Mouse (Mus musculus) T-helper 2 cell (primary cell): ENCODE measurements around the gene C1ql1.

Experiments used
- in situ Hi-C: fragments of 300-600 bp; cut with MboI, MseI; formaldehyde crosslinking; loops from one replicate; pipeline ENCODE4 v1.15.1; 2025; ENCODE audit warnings: high pct_unique_total_duplicates

Gene C1ql1

DNA sequence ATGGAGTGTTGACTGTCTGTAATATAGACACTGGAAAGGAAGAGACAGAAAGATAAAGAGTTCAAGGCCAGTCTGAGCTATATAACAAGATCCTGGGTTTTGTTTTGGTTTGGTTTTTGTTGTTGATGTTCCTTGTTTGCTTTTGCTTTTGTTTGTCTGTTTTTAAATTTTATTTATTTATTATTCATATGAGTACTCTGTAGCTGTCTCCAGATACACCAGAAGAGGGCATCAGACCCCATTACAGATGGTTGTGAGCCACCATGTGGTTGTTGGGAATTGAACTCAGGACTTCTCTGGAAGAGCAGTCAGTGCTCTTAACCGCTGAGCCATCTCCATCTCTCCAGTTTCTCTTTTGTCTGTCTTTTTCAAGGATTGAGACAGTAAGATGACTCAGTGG, 12.4 kb upstream of the C1ql1 start:
- in situ Hi-C loops, result no loop called here

DNA sequence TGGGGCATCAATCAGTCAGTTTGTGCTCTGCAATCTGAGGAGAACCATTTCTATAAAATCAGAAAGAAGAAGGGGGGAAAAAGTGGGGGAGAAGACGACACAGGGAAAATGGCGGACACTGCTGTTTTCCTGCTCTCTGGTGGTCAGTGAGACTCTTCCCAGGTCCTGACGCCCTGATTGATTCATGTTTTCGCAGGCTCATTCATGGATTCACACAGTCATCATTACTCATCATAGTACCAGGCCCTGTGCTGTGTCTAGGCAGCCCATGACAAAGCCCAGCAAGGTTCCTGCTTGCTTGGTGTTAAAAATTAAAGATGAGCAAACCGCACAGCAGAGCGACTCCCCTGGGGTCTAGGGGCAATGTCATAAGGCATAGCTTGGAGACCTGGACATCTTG, 11.9 kb upstream of the C1ql1 start:
- in situ Hi-C loops, result no loop called here

DNA sequence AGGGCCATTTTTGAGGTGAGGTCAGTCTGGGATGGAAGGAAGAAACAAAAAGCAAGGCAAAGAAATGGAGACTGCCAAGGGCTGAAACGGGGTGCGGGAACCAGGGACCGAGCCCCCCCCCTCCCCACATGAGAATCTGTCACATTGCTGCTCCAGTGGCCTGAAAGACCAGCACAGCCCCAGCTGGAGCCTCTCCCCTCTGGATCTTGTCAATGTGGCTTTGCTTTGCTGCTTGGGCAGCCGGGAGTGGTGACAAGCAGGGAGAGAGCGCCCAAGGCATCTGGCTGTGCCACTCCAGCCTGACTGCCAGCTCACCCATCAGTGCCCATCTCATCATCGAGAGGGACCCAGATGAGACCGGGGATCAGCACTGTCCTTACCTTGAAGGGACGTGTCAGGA, 11.2 kb upstream of the C1ql1 start:
- in situ Hi-C loops, result no loop called here

DNA sequence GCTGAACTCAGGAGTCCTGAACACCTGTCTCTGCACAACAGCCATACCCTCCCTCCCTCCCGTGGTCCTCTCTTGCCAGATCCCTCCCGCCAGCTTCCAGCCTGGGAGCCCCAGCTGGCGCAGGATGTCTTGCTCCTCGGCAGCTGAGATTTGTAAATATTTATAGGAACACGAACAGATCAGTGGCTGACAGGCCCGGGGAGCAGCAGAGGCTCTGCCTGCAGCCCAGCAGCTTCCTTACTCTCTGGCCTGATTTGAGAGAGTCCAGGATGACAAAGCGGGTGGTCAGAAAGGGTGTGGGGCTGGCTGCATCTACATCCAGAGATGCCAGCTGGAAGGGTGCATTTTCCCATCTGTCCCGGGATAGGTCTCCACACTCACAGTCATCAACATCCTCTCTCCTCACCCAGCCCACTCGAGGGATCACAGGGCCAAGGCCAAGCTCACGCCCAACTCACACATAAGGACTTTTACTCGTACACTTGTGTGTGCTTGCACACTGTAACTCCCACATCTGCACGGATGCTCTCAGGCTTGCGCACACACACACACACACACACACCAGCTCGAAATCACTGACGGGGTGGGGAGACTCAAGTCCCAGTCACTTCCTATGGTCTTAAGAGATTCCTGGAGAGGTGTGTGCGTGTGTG, 10.6 kb upstream of the C1ql1 start:
- in situ Hi-C loops, result no loop called here

DNA sequence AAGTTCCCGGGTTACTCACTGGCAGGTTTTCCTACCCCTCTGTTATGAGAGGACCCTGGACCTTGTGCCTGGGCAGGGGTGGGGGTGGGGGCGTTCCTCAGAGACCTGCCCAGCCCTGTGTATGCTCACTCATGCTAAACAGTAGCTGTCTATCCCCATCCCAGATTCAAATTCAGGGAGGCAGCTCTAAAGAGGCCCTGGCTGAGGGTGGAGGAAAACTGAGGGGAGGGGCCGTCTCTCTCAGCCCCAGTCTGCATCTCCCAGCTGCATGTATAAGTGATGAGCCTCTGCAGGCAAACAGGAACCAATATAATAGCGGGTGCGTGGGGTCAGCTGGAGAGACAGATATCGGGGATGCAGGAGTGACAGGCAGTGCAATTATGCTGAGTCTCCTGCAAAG, 6.4 kb upstream of the C1ql1 start:
- in situ Hi-C loops, result no loop called here

DNA sequence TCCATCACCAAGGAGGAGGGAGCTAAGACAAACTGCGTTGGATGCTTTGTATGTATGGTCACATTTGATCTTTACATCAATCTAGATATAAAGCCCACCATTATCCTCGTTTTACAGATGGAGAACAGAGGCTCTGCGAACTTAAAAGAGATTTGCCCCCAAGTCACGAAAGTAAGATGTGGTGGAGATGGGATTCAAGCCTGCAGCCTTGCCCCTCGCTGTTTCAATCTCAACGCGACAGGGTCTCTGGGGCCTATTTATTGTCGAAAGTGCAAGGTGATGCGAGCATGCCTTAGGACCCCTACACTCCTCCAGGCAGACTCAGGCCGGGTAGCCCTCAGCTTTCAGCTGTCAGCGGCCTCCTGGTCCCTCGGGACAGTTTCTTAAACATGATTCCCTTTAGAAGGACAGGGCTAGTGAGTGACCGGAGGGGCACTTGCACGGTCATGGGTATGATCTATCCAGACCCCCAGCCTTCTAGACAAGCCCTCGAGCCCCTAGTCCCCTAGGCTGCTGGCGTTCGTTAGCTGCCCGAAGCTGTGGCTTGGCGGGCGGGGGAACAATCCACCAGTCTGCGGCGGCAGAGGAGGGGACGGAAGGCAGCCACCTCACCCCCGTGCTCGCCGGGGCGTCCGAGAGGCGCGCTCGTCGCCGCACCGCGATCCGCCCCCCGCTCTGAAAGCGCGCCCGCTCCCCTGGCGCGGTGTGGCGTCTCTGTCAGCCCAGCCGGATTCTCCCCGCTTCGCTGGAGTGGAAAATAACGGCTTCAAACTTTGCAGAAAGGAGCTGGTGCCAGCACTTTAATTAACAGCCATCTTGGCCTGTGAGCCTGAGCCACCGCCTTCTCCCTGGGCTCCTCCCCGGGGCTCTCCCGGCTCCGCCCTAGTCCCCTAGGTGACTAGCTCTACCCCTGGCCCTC, 1.8 kb upstream of the C1ql1 start:
- in situ Hi-C loops, result loop anchor here (10.0 kb wide), 1 partner anchor 614 kb away; no protein-coding TSS in a partner anchor

DNA sequence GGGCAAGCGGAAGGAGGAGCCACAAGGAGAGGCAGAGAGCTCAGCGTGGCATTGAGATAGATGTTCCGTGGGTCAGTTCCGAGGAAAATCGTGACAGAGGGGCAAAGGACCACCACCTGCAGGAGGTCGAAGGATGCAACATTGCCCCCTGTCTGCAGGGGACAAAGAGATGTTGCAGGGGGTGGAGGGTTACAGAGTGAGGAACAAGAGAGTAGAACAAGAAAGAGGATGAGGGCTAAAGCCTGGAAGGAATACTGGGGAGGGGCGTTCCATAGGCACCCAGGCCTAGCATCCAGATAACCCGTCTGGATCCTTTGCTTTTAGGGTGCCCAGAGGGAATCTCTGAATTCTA, 480 bp upstream of the C1ql1 start:
- in situ Hi-C loops, result loop anchor here (10.0 kb wide), 1 partner anchor 612 kb away; no protein-coding TSS in a partner anchor

DNA sequence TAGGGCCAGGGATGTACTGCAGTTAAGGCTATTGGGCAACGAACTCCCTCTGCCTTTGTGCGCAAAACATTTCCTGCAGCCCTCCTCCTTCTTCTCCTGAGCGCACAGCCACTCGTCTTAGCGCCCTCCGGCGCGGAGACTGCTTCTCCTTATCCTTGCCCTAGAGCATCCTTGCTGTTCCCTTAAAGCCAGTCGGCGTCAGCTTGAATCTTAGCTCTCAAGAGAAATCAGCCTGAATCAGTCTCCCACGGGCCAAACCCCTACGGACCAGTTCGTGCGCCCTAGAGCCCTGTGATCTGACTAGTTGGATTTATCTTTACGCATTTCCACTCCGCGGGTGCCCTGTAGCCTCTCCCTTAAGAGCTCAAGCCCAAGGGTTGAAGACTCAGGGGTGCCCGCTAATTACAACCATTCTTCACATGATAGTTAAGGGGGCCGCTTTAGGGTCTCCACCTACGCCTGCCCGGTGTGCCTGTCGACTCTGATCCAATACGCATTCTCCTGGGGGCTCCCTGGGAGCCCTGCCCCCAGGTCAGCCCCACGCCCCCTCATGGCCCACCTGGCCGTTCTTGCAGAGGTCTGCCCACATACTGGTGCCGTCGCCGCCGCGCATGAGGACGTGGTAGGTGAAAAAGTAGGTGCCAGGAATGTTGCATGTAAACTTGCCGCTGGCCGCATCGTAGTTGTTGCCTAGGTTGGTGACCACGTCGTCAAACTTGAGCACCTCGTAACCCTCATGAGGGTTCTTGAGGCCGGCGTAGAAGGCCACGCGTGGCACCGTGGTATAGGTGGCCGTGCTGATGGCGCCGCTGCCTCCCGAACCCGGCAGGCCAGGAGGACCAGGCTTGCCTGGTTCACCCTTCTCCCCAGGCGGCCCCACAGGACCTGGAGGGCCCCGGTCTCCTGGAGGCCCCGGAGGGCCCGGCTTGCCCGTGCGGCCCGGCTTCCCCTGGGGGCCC, 903 bp downstream of the C1ql1 start:
- in situ Hi-C loops, result loop anchor here (10.0 kb wide), 1 partner anchor 611 kb away; no protein-coding TSS in a partner anchor

DNA sequence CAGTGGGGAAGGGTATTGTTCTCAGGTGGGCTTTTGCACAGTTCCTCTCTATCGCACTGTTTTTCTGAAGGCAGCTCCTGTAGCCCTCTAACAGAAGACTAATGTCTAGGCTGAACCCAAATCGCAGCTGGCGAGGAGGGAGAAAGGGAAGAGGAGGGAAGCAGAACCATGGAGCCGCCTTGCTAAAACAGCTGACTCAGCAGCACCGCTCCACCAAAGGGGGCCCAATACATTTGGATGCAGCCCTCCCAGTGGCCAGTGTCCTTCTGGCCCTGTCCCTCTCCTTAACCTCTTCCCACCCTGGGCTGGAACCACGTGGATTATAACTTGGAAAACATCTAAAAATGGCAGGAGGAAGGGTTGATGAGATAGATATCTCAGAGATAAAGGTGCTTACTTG, 5.3 kb downstream of the C1ql1 start:
- in situ Hi-C loops, result loop anchor here (10.0 kb wide), 1 partner anchor 606 kb away; no protein-coding TSS in a partner anchor

DNA sequence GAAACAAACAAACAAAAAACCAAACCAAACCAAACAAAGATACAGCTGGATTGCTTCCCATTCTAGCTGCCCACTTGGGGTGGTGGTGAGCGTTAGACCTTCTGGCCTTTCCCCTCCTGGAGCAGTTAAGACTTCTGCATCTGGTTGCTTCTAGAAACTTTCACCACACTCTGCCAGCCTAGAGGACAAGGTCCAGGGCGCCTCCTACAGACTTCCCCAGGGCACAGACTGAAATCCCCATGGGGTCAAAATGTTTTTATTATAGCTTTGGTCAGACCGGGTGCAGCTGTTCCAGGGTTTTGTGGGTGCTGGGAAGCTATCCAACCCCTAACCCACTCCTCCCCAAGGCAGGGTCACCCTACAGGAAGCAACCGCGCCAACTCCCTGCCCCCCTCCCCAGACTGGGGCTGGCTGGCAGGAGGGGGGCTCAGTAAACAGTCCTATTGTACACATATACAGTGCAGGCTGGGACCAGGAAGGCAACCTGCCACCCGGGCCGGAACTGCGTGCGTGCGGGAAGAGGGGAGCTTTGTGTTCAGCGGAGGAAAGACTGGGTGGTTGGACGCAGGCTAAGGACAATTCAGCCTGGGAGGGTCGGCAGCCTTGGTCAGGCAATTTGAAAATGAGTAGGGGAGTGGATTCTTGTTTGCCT, 7.3 kb downstream of the C1ql1 start:
- in situ Hi-C loops, result no loop called here

DNA sequence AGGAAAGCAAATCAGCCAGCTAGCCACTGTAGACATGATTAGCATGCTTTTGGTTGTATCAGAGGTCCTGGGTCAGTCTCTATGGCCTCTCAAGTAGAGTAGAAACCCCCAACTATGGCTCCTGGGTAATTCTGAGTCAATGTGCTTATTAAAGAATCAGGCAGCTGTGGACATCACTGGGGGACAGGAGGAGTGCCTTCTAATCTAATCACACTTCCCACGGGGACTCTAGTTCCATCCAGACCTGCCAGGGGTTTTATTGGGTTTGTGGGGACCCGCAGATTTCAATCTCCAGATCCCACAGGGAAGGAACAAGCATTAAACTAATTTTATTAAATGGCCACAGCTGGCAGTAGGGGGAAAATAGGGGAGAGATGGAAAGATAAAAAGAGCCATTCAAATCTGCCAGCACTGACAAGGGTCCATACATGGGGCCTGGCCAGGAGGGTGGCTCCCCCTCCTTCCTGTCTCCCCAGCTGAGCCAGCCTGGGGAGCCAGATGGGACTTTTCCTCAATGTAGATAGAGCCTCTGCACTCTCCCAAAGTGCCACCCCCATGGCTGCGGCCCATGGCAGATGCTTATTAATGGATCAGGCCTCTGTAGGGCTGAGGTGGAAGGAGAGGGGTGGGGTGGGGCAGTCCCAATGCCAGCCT, 8.8 kb downstream of the C1ql1 start:
- in situ Hi-C loops, result no loop called here

DNA sequence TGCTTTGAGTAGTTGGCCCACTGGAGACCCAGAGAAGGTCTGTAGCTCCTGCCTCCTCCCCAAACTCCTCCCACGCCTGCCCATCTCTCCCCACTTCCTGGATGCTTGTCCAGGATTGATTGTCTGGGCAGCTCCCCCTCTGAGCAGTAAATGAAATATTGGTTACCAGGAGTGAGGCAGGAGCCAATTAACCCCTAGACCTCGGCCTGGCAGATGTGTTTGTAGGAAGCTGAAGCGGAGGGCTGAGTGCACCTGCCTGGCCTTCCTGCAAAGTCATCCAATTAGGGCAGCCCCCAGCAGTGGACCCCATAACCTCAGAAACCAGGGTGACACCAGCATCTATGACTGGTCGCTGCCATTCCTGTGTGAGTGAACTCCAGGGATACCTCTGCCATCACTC, 10.2 kb downstream of the C1ql1 start:
- in situ Hi-C loops, result no loop called here

DNA sequence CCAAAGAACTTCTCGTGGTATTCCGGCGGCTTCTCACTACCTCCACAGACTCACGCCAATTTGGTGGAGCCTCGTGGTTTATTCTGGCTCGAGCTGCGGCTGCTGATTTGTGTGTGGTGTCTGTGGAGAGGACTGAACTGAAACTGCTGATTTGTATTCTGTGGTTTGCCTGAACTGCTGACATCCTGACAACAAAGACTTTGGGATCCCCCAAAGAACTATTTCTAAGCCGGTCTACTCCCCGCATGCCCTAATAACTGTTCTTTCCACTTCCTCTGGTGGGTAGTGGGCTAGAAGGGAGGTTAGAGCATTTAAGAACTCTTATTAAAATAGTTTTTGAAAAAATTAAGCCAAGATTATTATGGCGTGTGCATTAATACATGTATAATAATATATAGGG, 15.8 kb downstream of the C1ql1 start:
- in situ Hi-C loops, result no loop called here

DNA sequence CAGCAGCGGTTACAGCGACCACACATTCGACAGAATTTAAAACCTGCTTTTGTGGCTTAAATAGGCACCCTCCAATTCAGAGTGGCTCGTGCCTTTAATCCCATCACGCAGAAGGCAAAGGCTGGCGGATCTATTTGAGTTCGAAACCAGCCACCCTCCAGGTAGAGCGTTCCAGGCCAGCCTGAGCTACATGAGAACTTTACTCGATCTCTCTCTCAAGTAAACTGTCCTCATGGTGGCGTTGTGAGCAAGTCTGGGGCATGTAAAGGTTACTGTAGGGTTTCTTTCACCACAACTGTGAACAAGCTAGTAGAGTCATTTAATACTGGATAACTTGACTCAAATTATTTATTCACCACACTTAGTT, 21.2 kb downstream of the C1ql1 start:
- in situ Hi-C loops, result no loop called here

DNA sequence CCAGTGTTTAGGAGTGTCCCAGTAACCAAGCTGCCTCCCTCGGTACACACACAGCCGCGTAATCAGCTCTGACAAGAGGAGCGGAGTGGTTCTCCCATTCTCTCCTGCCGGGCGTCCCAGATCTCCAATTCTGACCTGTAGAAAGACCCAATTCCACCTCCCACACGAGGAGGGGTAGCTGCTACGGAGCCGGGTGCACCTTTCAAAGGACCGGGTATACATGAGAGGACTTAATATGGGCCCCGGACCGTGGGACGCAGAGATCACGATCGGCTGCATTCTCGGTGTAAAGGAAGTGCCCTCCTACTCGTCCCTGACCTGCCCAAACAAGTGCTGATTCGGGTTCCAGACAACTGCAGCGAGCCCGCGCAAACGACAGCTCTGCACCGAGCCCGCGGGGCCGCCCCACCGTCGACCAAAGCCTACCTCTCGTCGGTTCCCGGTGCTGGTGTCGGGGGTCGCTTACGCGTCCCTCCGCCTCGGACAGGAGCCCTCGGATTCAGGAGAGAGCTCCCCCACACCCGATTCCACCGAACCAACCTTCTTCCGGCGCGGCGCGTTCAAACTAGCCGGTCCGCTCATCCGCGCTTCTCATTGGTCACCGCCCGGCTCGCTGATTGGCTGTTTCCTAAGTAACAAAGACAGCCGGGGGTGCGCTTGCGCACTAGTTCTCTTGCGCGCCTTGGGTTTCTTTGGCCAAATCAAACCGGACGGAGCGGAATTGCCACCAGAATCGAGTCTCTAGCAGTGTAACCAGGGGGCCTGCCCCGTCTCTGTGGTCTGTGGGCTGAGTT, 21.7 kb downstream of the C1ql1 start, which contains the start of gene Kif18b:
Gene Kif18b, minus strand, starts transcription at position 568 of the 794 bp plus-strand sequence.
- in situ Hi-C loops, result no loop called here

DNA sequence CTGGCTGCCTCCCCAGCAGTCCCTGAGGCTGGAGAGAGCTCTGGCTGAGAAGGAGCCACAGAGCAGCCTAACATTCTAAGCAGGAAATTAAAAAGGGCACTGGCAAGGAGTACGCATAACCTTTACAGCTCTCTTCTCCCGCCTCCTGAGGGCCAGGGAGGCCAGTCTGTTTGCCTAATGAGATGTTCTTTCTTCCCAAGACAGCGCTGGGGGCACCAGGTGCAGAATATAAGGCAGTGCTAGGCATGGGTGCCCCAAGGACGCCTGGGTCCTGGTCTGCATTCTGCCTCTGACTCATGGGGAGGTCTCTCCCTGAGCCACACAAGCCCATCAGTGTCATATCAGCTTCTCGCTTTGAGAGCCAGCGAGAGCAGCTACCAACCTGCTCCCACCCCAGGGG, 25.0 kb downstream of the C1ql1 start:
- in situ Hi-C loops, result no loop called here

DNA sequence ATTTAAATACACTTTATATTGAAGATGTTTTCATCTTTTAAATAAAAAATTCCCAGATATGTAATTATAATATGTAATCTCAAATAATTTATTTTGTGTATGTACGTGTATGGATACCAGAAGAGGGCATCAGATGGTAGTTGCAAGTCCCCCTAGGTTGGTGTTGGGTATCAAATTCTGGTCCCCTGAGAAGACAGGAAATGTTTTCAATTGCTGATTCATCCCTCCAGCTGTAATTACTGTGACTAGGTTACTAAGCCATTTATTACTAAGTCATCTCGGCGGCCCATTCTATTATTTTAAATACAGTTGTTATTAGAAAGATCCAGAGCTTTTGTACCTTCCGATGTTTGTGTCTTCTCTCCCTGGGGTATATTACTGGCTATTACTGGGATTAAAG, 28.4 kb downstream of the C1ql1 start:
- in situ Hi-C loops, result no loop called here

DNA sequence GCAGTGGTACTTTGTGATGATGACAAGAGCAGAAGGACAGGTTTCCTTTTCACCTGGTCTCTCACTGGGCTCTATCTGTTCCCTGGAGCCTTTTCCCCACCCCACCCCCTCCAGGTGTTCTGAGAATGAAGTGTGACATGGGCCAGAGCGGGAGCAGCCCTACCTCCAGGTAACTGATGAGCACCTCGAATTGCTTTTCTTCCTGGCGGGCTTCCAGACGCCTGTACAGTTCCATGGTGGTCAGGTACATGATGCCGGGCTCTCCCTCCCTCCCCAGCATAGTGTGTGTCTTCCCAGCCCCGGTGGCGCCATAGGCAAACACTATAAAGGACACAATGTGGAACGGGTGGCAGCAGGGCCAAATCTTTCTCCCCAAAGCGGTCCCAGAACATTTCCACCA, 31.1 kb downstream of the C1ql1 start:
- in situ Hi-C loops, result no loop called here

DNA sequence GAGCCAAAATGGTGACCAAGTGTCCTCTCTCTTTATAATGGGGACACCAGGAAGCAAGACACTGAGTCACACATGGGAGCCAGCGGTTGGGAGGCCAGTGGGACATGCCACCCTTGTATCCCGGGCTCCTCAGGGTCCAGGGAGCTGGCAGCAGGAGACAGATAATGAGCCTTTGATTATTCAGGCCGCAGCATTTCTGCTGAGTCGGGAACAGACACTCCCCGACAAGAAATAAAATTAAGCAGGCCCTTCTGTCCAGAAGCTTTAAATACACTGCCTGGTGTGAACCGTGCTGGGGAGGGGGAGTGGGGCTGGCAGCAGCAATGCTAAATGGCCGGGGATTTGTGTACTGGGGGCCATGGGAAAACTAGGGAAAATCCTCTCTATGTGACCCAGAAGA, 35.1 kb downstream of the C1ql1 start:
- in situ Hi-C loops, result no loop called here

DNA sequence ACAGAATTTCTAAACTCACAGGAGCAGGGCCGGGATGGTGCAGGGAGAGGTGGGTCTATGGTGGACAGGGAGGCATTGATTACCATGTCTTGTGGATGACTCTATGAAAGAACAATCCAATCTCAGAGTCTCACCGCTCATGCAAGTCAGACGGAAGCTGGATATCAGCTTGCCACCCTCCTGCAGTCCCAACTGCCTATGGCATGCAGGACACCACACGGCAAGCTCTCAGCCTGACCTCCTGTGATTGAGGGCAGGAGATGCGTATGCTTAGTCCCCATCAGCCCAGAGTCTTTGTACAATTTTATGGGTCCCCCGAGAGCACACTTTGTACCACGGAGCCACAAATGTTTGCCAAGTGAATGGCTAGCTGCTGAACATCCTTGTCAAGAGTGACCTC, 42.8 kb downstream of the C1ql1 start:
- in situ Hi-C loops, result no loop called here
